Mouse (Mus musculus) induced T-regulatory cell, adult 2 months (primary cell): Measurements from ENCODE around the gene Bicra.

ENCODE experiments used
- DNase-seq: peaks from one replicate; pipeline ENCODE4 v3.0.0-alpha.2; 2012; ENCODE audit warnings: low read depth

Gene Bicra

DNA sequence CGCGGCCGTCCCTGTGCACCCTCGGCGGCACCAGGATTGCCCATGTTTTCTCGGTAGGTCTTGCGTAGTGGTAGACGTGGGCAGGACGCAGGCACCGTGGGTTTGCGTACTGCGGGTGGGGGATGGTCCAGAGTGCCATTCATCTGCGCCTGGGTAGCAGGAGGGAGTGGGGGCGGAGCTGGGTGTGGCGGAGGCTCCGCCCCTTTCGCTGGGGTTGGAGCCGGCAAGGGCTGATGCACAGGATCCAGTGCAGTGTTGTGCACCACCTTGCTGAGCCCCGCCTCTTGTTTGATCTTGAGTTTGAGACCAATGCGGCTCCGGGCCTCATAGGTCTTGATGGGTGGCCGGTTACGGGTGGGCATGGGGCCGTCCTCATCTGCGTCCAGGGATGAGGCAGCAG is 75.5 kb downstream of the Bicra start:
- DNase-seq, result no peak

DNA sequence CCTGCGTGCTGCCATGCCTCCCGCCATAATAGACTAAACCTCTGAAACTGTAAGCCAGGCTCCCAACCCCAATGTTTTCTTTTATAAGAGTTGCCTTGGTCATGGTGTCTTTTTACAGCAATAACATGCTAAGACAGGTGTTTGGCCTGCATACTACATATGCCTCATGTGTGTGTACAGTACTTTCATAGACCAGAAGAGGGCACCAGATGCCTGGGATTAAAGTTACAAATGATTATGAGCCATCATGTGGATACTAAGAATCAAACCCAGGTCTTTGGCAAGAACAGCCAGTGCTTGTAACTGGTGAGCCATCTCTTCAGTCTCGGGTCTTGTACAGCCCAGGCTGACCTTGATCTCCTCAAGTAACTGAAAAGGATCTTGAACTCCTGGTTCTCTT is 78.0 kb downstream of the Bicra start:
- peak; percentile 52 for DNase-seq

DNA sequence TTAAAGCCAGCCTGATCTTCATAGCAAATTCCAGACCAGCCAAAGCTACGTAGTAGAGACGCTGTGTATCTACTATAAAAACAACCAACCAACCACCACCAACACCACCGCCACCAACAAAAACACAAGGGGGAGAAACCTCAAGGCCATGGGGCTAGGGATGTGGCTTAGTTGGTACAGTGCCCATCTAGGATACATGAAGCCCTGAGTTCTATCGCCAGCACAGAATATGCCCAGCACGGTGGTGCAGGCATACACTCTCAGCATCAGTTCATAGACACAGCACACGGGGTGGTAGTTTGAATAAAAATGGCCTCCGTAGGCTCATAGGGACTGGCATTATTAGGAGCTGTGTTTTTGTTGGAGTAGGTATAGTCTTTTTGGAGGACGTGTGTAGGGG is 79.4 kb downstream of the Bicra start:
- DNase-seq, result no peak

DNA sequence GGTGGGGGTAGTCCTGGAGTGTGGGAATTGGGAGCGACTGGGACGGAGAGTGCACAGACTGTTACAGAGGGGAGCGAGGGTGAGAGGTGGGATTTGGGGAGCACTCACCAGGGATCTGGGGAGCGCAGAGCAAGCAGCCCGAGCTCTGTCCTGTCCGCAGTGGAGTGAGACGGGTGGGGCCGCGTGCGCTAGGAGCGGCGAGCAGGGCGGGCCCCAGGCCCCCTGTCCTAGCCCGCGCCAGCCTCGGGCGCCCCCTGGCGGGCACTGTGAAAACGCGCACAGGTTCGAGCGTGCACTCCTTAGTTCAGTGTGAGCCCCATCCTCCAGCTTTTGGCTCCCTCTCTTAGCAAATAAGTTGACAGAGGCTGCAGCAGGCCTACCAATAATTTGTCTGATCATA is 80.4 kb downstream of the Bicra start, which contains the start of gene Ehd2:
Gene Ehd2, minus strand, starts transcription at position 256 of the 400 bp plus-strand sequence.
- DNase-seq, result peak; percentile 76

DNA sequence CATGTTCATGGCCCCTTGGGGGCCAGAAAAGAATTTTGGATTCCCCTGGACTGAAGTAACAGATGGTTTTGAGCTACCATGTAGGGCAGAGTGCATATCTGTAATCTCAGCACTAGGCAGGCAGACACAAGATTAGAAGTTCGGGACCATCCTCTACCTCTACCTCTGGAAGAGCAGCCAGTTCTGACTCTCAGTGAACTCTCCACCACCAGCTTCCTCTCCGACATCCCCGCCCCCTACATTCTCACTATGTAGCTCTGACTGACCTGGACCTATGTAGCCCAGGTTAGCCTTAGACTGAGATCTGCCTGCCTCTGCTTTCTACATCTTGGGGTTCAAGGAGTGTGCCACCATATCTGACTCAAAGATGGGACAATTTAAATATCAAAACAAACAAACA is 81.2 kb downstream of the Bicra start:
- DNase-seq, result no peak

DNA sequence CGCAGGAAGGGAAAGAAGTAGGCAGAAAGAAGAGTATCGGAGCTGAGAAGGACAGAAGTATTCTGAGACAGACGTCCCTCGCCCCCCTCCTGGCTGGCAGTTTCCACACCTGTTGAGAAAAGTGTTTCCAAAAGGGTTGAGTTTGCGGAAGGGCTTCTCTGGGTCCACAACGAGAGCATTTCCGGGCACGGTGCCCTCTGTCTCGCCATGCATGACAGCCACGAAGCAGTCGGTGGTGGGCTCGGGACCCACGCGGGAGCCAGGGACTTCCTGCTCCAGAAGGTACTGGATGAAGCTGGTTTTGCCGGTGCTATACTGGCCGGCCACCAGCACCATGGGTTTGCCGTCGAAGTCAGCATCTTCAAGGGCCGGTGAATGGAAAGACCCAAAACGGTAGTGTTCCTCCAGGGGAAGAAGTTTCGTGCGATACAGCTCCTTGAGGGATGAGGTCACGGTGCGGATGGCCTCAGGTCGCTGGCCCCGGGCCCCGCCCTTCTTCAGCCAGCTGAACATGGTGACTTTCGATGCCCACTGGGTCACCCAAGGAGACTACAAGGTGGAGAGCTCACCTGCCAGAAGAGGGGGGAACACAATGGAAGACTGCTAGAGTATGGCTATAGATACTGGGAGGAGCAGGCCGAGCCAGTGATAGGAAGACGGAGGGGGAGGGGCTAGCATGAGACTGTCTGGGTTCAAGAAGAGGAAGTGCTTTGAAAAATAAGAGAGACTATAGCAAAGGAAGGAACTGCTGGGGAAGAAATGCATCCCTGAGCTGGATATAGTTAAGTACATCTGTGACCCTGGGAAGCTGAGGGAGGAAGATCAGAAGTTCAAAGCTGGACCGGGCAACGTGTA is 83.7 kb downstream of the Bicra start:
- DNase-seq, result no peak

DNA sequence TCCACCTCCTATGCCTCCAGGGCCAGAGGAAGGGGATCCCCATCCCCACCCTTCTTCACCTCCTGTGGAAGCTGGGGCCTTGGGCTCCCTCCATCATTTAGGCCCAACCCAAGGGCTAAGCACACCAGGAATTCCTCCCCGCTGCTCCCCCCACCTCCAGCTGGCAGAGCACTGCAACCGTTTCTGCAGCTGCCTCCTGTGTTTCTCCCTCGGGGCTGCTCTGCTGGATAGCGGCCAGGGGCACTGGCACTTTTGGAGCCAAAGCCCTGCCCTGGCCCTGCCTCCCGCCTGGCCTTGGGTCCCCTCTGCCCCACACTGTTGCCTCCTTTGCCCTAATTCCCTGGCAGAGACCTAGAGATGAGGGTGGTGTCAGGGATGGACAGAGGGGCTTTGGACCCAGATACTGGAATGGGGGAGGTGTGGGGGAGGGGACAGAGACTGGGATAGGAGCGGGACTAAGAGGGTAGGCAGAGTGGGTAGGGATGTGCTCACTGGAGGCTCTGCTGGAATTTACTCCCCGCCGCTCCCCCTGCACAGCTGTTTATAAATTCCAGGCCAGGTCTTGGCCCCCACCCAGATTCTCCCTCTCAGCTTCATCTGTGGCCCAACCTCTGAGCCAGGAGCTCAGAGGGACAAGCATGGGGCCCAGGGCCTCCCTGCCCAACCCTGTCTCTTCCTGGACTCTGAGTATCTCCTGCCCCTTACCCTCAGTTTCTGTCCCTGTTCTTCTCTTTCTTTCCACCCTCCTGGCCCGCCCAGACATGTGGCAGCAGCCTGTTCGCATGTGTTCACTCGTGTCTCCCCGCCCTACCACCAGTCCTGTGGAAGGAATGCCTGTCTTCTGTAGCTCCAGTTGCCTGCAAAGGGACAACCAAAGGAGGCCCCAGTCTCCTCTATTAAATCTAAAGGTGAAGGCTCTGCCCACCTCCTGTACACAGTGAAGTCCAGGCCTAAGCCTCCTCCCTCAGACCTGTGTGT is 85.1 kb downstream of the Bicra start:
- DNase-seq, result no peak

DNA sequence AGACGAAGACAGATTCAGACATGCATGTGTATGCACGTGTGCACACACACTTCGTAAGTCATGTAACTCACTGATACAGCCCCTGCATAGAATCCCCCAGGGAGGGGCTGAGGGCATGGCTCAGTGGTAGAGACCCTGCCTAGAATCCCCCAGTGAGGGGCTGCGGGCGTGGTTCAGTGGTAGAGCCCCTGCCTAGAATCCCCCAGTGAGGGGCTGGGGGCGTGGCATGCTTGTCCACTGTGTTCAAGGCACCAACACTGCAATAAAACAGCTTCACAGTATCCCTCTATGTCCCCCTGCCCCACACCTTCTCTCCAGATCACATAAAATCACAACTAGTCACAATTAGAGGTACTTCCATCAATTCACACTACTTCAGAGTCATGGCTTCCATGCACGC is 85.9 kb downstream of the Bicra start:
- DNase-seq, result no peak

DNA sequence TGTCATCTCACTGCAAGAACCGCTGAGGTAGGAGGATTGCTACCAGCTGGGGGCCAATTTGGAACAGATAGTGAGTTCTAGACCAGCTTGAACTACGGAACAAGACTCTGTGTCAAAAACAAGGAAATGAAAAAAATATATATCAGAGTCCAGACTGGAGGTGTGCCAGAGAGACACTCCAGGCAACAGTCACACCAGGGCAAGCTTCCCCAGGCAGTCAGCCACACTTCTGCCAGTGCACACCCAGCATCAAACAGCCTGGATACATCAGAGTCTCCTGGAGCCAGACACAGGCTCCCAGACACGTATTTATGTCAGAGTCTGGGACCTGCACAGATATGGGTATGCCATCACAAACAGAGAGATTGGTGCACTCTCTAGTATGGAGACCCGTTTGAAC is 86.5 kb downstream of the Bicra start:
- no peak for DNase-seq

DNA sequence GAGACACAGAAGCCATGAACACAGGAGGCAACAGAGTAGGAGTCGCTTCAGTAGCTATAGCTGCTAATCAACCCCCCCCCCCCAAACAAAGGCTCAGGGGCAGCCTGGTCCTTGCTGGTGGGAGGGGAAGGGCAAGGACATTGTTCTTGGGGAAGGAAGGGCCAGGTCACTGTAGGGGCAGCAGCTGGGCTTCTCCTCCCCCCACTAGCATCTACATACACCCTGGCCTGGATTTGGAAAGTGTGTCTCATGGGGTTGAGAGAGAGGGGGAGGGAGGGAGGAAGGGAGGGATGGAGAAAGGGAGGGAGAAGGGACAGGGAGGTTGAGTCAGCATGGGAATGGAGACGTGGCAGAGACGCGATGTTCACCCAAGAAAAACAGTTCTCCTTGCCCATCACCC is 87.0 kb downstream of the Bicra start:
- DNase-seq, result no peak

DNA sequence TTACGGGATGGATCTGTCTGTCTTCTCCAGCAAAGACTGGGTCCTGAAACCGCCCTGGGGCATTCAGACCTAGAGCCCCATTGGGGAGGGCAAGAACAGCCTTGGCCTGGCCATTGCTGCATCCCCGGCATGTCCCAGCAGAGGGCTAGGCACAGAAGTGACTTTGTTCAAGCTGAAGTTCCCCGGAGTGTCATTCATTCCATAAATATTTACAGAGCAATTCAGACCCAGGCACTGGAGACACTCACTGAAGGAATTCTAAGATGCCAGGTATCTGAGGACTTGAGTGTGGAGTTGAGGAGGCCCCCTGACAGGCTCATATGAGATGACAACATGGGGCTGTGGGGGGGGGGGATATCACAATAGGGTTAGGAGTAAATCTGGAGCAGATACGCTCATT is 91.6 kb downstream of the Bicra start:
- no peak for DNase-seq

DNA sequence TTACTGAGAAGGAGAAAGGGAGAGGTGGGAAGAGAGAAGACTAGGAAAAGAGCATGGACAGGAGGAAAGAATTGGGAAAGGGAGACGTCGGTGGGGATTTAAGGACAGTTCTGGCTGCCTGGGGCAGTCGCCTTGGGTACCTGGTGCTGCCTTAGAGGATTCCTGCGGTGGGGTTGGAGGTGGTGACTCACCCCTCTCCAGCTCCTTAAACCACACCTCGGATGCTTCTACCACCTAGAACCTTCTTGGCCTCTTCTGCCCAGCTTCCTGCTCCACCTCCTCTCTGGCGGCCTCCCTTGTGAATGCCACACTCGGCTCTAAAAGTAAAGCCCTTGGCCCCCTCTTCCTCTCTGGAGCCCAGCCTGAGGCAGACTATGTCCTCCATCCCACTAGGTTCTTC is 92.2 kb downstream of the Bicra start:
- DNase-seq, result no peak

DNA sequence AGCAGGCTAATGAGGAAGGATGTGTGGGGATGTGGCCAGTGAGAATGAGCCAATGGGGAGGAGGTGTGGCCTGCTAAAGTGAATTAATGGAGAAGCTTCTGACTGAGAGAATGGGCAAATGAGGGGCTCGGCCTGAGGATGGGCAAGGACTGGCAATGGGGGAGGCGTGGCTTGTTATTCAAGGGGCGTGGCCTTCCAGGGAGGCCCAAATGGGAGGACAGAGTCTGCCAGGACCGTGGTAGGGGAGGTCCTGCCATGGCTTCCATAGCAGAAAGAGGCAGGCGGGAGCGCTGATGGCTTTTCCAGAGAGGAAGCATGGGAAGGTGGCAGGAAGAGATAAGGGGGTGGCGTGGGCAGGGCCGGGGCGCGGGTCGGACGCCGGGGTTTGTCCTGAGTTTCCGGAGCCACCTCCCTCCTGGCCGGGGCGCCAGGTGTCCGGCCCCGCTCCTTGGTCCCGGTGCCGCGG is 92.7 kb downstream of the Bicra start:
- no peak for DNase-seq

DNA sequence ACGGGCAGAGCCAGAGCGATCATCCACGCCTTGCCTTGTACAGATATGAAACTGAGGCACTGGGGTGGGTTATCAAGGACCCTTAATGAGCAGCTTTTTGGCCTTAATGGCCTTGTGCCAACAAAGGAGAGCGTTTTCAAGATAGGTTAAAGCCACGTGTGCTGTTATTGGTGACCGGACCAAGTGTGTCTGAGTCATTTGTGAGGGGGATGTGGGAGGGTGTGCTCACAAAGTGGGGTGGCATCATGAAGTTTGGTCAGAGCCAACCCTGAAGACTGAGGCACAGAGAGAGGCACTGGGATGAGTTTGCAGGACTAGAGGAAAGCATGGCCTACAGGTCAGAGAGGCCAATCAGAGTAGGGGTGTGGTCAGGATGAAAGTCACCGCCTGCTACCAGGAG is 93.3 kb downstream of the Bicra start:
- DNase-seq, result no peak

DNA sequence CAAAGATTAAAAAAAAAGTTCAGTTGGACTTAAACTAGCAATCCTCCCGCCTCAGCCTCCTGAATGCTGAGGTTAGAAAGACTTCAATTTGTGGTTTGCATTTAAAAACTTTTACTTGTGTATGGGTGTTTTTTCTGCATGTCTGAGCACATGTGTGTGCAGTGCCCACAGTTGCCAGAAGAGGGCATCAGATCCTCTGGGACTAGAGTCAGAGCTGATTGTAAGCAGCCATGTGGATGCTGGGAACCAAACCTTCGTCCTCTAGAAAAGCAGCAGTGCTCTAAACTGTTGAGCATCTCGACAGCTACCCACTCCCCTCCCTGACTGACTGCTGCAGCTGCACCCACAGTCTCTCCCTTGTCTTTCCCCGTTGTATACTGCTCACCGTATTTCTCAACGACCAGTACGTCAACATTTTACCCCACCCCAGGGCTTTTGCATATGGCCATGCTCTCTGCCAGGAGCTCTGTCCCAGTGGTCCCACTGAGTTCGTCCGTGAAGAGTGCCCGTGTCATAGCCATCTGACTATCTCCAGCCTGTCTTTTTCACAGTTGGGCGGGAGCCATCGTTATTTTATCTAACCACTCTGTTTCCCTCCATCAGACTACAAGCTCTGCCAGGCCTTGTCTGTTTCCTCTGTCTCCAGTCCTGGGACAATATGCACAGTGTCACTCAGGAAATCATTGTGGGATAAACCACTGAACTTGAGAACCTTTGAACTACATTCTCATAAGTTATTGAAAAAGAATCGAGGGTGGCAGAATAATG is 94.2 kb downstream of the Bicra start:
- DNase-seq, result peak; percentile 68

DNA sequence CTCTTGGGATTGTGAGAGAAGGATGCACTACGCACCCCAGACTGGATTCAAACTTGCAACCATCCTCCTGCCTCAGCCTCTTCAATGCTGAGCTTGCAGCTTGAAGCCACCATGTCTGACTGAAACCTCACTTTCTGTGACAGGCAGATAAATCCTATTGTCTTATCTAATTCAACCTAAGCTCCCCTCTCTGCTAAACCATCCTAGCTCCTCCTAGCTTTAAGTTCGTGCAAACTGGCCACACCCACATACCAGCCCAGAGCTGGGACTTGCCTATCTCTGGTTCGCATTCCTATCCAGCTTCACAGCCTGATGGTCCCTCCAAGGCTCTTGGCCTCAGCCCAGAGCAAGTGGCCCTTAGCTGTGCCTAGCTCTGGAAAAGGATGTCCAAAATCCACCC is 95.3 kb downstream of the Bicra start:
- no peak for DNase-seq

DNA sequence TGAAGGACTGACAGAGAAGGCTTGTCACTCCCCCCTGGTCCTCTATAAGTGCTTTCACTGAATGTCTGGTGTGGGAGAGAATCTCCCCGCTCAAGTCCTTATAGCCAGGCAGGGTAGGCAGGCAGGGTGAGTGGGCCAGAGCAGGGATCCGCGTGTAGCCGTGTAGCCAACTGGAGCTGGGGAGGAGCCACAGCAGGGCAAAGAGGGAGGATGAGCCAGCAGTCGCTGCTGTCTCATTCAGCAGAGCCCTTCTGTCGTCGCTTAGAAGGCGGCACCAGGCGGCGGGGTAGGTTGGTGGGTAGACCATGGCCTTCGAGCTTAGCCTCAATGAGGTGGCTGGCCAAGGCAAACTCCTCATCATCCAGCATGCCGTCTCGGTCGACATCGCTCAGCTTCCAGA is 97.7 kb downstream of the Bicra start:
- no peak for DNase-seq

DNA sequence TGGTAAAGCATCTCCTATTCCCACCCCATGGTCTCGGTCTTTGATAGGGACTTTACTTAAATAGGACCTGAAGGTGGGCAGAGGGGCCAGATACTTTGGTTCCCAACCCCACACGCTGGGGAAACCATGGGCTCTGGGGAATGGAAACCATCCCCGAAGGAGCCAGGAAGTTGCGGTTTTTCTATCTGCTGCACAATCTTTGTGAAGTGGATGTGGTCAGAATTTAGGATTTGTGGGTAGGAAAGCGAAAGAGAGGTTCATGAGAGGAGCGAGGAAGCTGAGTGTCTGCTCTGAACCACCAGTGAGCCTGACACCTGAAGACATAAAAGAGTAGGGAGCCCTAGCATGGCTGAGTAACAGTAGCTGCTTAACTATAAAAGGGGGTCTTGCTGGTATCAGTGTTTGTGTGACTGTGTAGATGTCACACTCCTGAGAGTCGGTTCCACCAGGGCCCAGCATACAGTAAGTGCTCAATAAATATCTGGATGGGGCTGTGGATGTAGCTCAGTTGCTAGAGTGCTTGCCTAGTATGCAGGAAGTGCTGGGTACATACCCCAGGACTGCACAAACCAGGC is 98.4 kb downstream of the Bicra start:
- DNase-seq, result peak; percentile 78

DNA sequence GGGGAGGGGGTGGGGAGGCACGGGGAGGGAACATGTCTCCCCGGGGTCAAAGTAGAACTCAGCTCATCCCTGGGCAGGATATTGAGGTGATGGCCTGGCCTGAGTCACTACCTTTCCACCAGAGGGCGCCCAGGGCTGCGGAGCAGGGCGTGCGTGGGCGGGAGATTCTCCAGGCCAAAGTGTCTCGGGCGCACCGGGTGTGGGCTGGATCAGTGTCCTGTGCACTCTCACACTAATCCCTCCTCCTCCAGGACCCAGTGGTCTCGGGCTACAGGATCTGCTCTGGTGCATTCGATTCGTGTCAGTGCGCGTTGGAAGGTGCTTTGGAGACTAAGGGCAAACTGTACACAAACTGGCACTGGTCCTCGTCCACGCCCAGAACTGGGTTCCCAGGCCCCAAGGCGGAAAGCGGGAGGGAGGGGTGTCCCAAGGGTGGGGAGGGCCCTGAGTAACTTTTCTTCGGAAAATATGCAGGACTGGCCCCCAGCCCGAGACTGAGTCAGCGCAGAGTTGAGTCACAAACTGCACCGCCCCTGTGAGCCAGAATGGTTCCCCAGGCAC is 99.3 kb downstream of the Bicra start:
- peak; percentile 93 for DNase-seq

DNA sequence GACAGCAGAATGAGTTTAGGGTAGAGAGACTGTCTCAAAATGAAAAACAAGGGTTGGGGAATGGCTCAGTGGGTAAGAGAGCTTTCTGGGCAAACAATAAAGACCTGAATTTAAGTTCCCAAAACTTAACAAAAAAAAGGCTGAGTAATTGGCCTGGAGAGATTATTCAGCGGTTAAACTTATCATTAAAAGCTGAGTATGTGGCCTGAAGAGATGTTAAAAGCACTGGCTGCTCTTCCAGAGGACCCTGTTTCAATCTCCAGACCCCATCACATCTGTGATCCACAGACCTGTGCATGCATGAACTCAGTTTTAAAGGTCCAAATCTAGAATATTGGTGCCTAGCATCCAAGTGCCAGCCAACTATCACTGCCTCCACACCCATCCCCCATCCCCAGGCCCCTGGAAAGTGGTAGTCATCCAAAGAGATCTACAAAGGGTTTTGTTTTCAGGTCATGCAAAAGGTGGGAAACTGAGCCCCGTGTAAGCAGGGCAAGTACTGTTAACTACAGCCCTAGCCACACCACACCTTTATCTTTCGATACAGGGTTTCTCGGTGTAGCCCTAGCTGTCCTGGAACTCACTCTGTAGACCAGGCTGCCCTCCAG is 100.0 kb downstream of the Bicra start:
- DNase-seq, result no peak
